Mouse (Mus musculus) kidney, postnatal 10 days (tissue): Measurements from ENCODE around the gene Shpk.

Experiments used
- DNase-seq: peaks from one replicate; pipeline ENCODE4 v3.0.0; 2021; ENCODE audit warnings: mixed read lengths

Gene Shpk

DNA sequence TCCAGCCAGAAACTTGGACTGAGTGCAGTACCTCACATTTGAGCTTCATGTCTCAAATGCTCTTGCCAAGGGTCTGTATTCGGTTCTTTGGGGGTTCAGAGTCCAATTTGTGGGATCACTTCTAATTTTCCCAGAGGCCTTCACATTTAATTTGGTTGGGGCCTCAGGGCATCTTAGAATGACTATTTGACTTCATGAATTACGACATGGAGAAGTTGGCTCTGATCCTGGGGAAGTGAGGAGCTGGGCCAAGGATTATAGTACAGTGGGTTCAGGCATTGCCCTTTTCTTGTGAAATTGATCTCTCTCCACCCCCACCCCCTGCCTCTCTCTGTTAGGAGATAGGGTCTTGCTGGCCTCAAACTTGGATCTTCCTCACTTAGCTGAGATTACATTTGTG is 1.8 kb downstream of the Shpk start:
- no peak for DNase-seq

DNA sequence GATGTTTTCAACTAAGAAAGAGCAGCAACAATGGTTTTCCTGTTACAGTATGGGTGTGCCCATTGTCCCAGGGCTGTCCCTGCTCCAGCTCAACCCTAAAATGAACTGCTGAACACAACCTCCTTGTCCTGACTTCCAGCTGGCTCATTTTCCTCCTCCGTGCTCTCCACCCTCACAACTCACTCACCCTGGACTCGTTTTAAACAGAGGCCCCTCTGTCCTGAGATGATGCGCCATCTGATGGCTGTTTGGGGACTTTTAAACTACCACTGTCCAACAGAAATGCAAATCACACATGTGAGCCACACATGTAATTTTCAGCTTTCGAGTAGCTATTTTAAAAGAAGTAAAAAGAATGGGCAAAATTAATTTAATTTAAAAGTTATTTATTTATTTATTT is 2.3 kb downstream of the Shpk start:
- no peak for DNase-seq

GRCm38 (mm10) chr11:73203895-73204294 is 4.6 kb downstream of the Shpk start:
- no peak for DNase-seq

DNA sequence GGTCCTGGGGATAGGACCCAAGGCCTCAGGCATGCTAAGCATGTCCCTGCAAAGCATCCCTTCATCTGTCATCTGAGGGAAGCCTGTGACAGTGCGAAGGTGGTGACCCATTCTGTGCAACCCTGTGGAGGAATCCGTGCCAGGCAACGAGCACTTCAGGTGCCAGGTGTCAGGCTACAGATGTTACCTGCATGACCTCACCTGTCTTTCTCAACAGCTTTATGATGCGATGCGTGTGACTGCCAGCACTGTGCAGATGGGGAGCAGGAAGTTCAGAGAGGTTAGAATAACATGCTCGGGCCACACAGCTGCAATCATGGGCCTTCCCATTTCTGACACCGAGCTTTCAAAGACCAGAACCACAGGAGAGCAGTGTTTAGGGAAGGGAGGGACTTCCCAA is 5.9 kb downstream of the Shpk start:
- DNase-seq: no peak

DNA sequence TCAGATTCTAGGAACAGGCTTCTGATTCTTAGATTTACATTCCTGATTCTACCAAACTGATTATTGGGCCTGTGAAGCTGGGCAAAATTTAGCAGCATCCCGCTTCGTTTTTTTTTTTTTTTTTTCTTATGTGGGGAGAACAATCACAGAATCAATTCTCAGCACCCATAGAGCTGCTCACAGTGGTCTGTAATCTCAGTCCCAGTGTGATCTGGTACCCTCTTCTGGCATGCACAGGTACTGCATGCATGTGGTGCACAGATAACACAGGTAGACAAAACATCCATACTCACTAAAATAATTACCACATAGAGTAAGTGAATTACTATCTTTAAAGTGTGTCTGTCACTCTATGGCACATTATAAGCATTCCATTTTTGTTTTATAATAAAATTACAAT is 8.4 kb downstream of the Shpk start:
- no peak for DNase-seq

- no peak for DNase-seq
Measured at GRCm38 (mm10) chr11:73213956-73214355, 14.7 kb downstream of the Shpk start.

GRCm38 (mm10) chr11:73219671-73220070 is 20.4 kb downstream of the Shpk start:
- DNase-seq: no peak

DNA sequence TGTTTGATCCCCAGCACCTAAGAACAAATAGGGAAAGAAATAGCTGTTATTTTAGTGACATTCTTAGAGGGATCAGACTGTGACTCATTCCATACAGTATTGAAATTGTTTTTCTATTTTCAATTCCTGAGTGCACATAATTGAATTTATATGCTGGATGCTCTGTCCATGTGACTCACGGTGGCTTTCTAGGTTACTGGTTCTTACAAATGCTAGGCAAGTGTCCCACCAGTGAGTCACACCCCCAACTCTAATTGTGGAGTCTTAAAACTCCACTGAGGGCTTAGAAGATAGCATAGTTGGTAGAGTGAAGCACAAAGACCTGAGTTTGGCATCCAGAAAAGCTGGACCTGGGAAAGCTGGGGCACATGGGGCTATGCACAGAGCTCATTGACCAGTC is 21.4 kb downstream of the Shpk start:
- no peak for DNase-seq

DNA sequence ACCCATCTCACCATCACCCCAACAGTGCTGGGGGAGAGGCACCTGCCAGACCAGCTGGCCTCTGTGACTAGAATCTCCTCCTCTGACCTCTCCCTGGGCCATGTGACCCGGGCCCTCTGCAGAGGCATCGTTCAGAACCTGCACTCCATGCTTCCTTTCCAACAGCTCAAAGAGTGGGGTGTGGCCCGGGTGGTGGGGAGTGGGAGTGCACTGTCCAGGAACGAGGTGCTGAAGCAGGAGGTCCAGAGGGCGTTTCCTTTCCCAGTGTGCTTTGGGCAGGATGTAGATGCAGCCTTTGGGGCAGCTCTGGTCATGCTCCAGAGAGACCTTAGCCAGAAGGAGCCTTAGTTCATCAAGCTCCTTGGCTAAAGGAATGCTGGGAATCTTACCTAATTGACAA is 23.6 kb downstream of the Shpk start:
- DNase-seq: no peak

GRCm38 (mm10) chr11:73223966-73224365 is 24.7 kb downstream of the Shpk start:
- peak; percentile 45 for DNase-seq

DNA sequence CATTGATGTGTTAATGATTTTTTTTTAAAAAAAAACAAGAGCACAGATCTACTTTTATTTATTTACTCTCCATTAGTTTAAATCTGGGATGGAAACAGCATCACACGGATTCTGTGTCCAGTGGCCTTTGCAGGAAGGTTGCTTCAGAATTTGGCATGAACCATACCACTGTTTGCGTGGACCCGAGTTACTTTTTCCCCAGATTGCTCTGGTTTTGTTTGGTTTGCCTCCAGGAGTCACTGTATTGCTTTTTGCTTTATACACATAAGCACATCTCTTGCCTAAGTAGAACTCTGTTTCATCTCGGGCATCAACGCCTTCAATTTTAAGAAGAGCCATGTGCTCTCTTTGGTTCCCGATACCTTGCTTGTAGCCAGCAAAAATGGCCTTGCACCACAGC is 26.6 kb downstream of the Shpk start:
- no peak for DNase-seq

DNA sequence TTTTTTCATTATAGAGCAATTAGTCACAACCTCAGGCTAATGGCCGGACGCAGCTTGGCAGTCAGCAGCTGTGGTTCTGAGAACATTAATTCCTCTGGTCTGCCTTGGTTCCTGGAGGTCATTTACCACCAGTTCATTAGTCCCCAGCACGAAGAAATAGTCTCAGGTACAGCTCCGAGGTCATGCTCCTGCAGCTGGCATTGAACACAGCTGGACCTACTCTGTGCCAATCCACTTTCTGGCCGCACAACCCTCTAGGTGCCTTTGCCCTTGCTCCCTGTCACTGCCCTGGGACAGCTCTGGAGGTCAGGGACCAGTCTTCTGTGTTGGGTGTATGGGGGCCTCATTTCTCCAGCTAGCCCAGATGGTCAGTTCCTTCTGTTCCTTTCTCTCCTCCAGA is 29.6 kb downstream of the Shpk start:
- no peak for DNase-seq

DNA sequence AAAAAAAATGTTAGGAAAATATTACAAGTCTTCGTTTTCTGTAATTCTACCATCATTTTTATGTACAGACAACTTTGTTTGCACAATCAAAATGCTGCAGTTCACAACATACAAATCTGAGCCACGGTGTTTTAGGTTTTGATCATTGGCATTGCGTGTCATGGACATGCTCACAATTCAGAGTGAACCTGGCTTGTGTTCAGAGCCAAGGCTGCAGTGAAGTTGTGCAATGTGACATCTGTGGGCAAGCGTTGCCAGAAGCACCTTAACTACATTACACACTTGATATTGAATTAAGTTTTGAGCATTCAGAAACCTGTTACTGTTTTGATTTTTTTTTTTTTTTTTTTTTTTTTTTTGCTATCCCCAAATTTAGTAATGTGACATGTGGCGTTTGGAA is 30.8 kb downstream of the Shpk start:
- DNase-seq: no peak

DNA sequence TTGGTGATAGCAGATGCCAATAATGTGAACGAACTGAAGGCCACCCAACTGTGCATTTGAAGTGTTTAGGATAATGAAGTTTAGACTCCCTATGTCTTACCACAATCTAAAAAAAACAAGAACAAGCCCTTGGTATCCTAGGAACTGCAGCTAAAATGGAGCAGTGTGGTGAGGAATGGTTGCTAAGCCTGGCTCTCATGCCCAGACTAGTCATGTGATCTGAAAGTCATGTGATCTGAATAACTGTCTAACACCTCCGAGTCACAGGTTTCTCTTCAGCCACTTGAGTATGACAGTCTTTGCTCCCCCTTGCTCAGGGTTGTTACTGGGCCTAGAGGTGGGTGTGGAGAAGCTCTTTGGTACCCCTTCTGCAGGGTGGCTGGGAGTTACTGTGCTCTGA is 33.3 kb downstream of the Shpk start:
- no peak for DNase-seq

GRCm38 (mm10) chr11:73233992-73234391 is 34.7 kb downstream of the Shpk start, which contains the start of gene Trpv1:
Gene Trpv1 (plus strand): TSS chr11:73234292.
- DNase-seq: no peak

DNA sequence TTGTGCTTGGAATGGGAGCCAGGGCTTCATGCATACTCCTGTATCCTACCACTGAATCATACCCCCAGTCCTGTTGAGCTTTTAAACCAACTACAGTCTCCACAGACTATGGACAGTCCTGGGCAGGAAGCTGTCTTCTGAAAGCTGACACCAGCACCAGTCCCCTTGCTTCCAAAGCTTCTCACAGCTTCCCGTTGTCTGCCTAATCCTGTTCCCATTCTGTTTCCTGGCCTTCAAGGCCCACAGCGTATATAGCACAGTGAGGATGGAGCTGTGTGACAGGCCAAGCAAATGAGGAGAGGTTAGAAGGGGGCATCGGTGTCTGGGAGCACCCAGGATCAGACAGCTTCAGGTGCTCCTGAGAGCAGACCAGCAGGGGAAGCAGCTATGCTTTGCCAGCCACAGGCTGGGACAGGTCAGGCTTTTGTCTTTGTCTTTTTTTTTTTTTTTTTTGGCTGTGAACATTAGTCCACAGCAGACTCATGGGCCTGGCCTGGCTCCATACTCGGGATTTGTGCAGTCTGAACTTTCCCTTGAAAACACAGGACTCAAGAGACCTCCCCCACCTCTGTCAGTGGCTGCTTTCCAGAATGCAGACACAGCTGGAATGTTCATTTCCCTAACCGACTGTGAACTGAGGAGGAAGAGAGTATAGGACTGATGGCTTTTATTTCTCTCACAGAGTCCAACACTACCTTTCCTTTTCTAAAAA is 36.9 kb downstream of the Shpk start:
- DNase-seq: peak; percentile 77

DNA sequence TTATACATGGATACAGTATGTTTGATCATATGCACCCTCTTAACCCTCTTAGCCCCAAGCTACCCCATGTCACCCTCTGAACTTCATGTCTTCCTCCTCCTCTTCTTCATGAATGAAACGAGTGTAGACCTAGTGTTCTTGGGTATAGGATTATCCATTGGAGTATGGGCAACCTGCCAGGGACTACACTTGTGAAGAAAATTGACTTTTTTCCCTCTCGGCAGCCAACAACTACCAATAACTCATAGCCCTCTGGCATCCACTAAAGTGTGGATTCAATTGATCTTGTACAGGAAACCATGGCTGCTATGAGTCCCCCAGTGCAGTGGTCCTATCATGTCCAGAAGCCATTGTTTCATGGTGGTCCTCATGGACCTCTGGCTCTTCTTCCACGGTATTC is 37.5 kb downstream of the Shpk start:
- DNase-seq: no peak

GRCm38 (mm10) chr11:73242199-73242598 is 42.9 kb downstream of the Shpk start:
- no peak for DNase-seq

GRCm38 (mm10) chr11:73242777-73243176 is 43.5 kb downstream of the Shpk start:
- DNase-seq: no peak

GRCm38 (mm10) chr11:73257362-73257945 is 58.2 kb downstream of the Shpk start:
- no peak for DNase-seq

- DNase-seq: no peak
Measured at GRCm38 (mm10) chr11:73258664-73259063, 59.4 kb downstream of the Shpk start.

- no peak for DNase-seq
Measured at GRCm38 (mm10) chr11:73260457-73260856, 61.2 kb downstream of the Shpk start.

- no peak for DNase-seq
Measured at GRCm38 (mm10) chr11:73261385-73261784, 62.1 kb downstream of the Shpk start.

GRCm38 (mm10) chr11:73267267-73267666 is 68.0 kb downstream of the Shpk start, which contains the start of gene Trpv3:
Gene Trpv3 (plus strand): TSS chr11:73267388.
- no peak for DNase-seq
